Mouse (Mus musculus): Measurements from ENCODE around the gene Arsa.

GRCm38 (mm10) chr15:89501321-89501720, 24.1 kb upstream of the Arsa start:
- no peak for TF ChIP-seq POLR2A (IDR thresholded peaks at IDR 0.05; ENCODE audit: insufficient read length, low read depth)
- TF ChIP-seq MAX (IDR thresholded peaks at IDR 0.05; ENCODE audit: low read depth): no peak
- TF ChIP-seq POLR2AphosphoS2 (IDR thresholded peaks at IDR 0.05; ENCODE audit: insufficient read length, low read depth): no peak
- no peak for TF ChIP-seq CEBPB (IDR thresholded peaks at IDR 0.05; ENCODE audit: insufficient read depth, poor library complexity, severe bottlenecking)
- no peak for TF ChIP-seq TCF12 (IDR thresholded peaks at IDR 0.05; ENCODE audit: insufficient read depth, poor library complexity, severe bottlenecking)
- TF ChIP-seq MYOD1 (IDR thresholded peaks at IDR 0.05; ENCODE audit: control insufficient read depth in 1 of 3, insufficient read length in 2 of 3, low read depth in 2 of 3): no peak
- no peak for TF ChIP-seq E2F4 (IDR thresholded peaks at IDR 0.05; ENCODE audit: insufficient read depth)
- TF ChIP-seq USF1 (IDR thresholded peaks at IDR 0.05; ENCODE audit: low read depth): no peak
- TF ChIP-seq MYOG (IDR thresholded peaks at IDR 0.05; ENCODE audit: control insufficient read depth in 1 of 3, insufficient read depth in 1 of 3, insufficient read length in 2 of 3, low read depth in 2 of 3): no peak
- TF ChIP-seq REST (IDR thresholded peaks at IDR 0.05; ENCODE audit: insufficient read depth, insufficient read length): no peak
- no peak for TF ChIP-seq SRF (IDR thresholded peaks at IDR 0.05; ENCODE audit: control insufficient read depth, insufficient read length, low read depth)
- TF ChIP-seq TCF3 (IDR thresholded peaks at IDR 0.05; ENCODE audit: insufficient read length, low read depth): no peak
